Mouse (Mus musculus): ENCODE data around the gene Prss43. TPM values are rescaled to one million over a fixed set of nuclear protein-coding genes. Genes with fewer than 3 reads are reported as not detected.
A peak's percentile ranks its signal among the peaks of the same experiment; 100 is the strongest.

Gene Prss43
- not detected in 2 replicates for total RNA-seq (2014; rRNA removed)
- 0.10 TPM in 1 of 2 replicates, not detected in the other for polyA plus RNA-seq (2015; fragmentation: Nextera tagmentation; extraction: Ambion mirVana)

DNA sequence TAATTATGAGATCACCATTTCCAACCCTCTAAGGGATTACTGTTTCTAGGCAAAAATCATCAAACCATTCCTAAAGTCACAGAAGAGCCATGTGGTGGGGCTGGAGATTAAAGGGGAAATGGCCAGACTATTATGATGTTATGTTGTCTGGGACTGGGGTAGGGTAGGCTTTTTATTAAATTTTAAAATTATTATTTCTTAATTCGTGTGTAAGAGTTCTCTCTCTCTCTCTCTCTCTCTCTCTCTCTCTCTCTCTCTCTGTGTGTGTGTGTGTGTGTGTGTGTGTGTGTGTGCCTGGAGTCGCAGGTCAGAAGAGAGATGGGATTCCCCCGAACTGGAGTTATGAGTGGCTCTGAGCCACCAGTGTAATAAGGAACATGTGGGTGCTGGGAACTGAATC, at the start of gene Prss43:
Prss43 (plus strand) TSS at position 301 of the 400 bp plus-strand sequence.
- 91% methylated on average over 3 of the region's 3 CpGs for WGBS
- no peak within 1 kb of the TSS for H3K4me3 ChIP-seq (ENCODE audit: low read depth, low read length)
- no peaks in the 10 kb centered on the region for H3K36me3 ChIP-seq (ENCODE audit: insufficient read depth)
- no peak within 1 kb of the TSS for H3K4me2 ChIP-seq (ENCODE audit: low read depth)
- H3K27me3 ChIP-seq (ENCODE audit: insufficient read depth, low read length), result no peaks in the 10 kb centered on the region
- no peaks in the 10 kb centered on the region for H3K4me1 ChIP-seq (ENCODE audit: insufficient read depth)
- TF ChIP-seq CTCF (IDR thresholded peaks at IDR 0.05; ENCODE audit: low read depth), result no peak
- no peak within 1 kb of the TSS for H3K9ac ChIP-seq
- H3K9me3 ChIP-seq (ENCODE audit: low read length), result no peaks in the 10 kb centered on the region
- no peak within 1 kb of the TSS for H3K27ac ChIP-seq (ENCODE audit: low read depth, low read length)
- DNase-seq (no peak), ATAC-seq (no peak)

DNA sequence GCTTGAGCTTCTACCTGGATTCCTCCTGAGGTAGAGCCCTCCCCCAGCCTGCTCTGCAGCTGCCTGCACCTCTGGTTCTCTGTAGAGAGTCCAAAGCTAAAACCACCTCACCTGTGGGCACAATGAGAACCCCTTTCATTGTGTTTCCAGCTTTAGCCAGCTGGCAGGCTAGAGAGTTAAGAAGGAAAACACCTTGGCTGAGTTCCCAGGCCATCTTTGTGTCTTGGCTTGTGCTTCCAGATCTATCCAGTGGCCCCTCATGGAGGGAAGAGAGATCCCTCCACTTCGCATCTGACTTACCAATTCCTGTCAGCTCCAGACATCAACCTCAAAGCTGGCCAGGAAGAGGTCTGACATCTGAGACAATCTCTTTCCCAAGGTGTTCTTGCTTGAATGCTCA, 48.4 kb upstream of the Prss43 start:
- H3K9me3 ChIP-seq (ENCODE audit: low read length), result no peaks in the 10 kb centered on the region
- no peak for TF ChIP-seq CTCF (IDR thresholded peaks at IDR 0.05; ENCODE audit: low read depth)
- no peaks in the 10 kb centered on the region for H3K36me3 ChIP-seq (ENCODE audit: insufficient read depth)
- DNase-seq, result no peak
- no peak overlapping the region for H3K27ac ChIP-seq (ENCODE audit: low read depth, low read length)
- no peak for ATAC-seq
- H3K4me3 ChIP-seq (ENCODE audit: low read depth, low read length), result no peak overlapping the region
- H3K4me1 ChIP-seq (ENCODE audit: insufficient read depth), result no peaks in the 10 kb centered on the region
- no peaks in the 10 kb centered on the region; the same call in 1 of the 2 replicates for H3K27me3 ChIP-seq (ENCODE audit: insufficient read depth, low read length)
- WGBS, result 63% methylated on average over 1 of the region's 1 CpGs
- no peak overlapping the region for H3K4me2 ChIP-seq (ENCODE audit: low read depth)
- H3K9ac ChIP-seq, result no peak overlapping the region

DNA sequence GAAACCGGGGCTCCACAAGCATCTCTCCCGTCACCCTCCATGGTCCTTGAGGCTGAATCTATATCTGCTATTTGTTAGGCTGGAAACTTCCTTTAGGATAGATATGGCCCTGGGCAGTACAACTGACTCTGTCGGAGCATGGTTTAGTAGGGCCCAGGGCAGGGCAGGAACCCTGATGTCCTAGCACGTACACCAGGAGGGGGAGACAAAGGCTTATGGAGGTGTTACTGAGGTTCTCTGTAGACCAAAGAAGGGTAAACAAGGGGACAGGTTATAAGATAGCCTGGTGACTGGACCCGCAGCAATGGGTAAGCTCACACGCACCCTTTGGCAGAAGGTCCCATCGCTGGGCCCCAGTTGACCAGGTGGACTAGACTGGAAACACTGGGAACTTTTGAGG, 47.9 kb upstream of the Prss43 start:
- TF ChIP-seq CTCF (IDR thresholded peaks at IDR 0.05; ENCODE audit: low read depth), result no peak
- Histone ChIP-seq H3K27ac (ENCODE audit: low read depth, low read length) (no peak overlapping the region), H3K9ac (no peak overlapping the region), H3K27me3 (ENCODE audit: insufficient read depth, low read length) (no peaks in the 10 kb centered on the region; the same call in 1 of the 2 replicates), H3K4me2 (ENCODE audit: low read depth) (no peak overlapping the region), H3K9me3 (ENCODE audit: low read length) (no peaks in the 10 kb centered on the region), H3K4me1 (ENCODE audit: insufficient read depth) (no peaks in the 10 kb centered on the region), H3K36me3 (ENCODE audit: insufficient read depth) (no peaks in the 10 kb centered on the region), H3K4me3 (ENCODE audit: low read depth, low read length) (no peak overlapping the region)
- ATAC-seq (no peak), DNase-seq (no peak)
- WGBS, result 84% methylated on average over 7 of the region's 7 CpGs

DNA sequence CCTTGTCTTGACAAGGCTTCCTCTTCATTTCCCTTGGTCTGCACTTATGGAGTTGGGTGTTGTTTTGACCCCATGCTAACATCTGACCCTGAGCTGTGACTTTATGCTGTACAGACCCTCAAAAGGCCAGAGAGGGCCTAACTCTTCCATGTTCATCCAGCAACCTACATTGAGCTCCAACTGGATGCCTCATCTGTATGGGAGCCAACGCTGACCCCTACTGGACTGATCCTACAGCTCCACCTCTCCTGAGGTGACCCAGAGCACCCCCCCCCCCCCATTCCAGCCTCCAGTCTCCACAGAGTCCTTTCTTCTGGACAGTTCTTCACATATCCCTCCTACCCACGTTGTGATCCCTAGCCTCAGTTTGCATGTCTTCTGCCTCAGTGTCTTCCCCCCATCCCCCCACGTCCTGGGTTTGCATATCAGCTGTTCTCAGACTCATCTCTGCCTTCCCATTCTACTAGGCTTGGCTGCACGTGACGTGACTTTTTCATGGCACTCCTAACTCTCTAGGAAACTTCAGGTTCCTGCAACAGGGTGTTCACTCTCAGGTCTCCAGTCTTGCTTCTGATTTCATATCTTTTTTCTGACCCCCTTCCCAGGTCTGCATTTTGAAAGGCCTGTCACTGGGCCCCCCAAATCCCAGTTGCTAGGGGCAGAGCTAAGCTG, 47.1 kb upstream of the Prss43 start:
- DNase-seq (no peak), ATAC-seq (no peak)
- Histone ChIP-seq H3K27me3 (ENCODE audit: insufficient read depth, low read length) (no peaks in the 10 kb centered on the region; the same call in 1 of the 2 replicates), H3K36me3 (ENCODE audit: insufficient read depth) (no peaks in the 10 kb centered on the region), H3K4me2 (ENCODE audit: low read depth) (no peak overlapping the region), H3K9ac (no peak overlapping the region), H3K4me1 (ENCODE audit: insufficient read depth) (no peaks in the 10 kb centered on the region), H3K4me3 (ENCODE audit: low read depth, low read length) (no peak overlapping the region), H3K9me3 (ENCODE audit: low read length) (no peaks in the 10 kb centered on the region), H3K27ac (ENCODE audit: low read depth, low read length) (no peak overlapping the region)
- WGBS, result 58% methylated on average over 5 of the region's 5 CpGs
- peak; percentile 31; the same call in 1 of the 2 replicates for TF ChIP-seq CTCF (IDR thresholded peaks at IDR 0.05; ENCODE audit: low read depth)

DNA sequence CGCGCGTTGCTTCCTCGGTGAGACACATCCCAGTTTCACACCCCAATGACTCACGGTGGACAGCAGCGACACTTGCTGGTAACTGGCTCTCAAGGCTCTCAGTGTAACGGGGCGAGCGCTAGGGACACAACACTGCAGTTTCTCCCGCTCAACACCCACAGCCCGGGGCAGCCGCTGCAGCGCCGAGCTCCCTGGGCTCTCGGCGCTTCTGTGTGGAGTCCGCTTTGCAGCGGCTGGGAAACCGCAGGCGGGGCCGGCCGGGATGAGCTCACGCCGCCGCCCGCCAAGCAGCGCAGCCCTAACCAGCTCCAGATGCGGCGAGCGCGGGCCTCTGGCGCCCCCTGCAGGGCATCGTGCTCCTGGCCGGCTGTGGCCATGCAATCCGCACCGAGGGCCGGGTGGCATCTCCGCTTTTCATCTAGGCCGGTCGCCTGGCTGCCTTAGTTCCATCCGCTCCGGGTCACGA, 45.2 kb upstream of the Prss43 start:
- peak; percentile 97 for ATAC-seq
- 2% methylated on average over 43 of the region's 43 CpGs for WGBS
- no peaks in the 10 kb centered on the region for H3K36me3 ChIP-seq (ENCODE audit: insufficient read depth)
- H3K4me2 ChIP-seq (ENCODE audit: low read depth), result peak overlapping the region; percentile 86
- peak; percentile 93 for TF ChIP-seq CTCF (IDR thresholded peaks at IDR 0.05; ENCODE audit: low read depth)
- peak overlapping the region; percentile 68 for H3K27ac ChIP-seq (ENCODE audit: low read depth, low read length)
- no peaks in the 10 kb centered on the region for H3K4me1 ChIP-seq (ENCODE audit: insufficient read depth)
- no peaks in the 10 kb centered on the region for H3K9me3 ChIP-seq (ENCODE audit: low read length)
- peak; percentile 95 for DNase-seq
- H3K27me3 ChIP-seq (ENCODE audit: insufficient read depth, low read length), result no peaks in the 10 kb centered on the region; the same call in 1 of the 2 replicates
- peak overlapping the region; percentile 48 for H3K4me3 ChIP-seq (ENCODE audit: low read depth, low read length)
- H3K9ac ChIP-seq, result peak overlapping the region; percentile 71

DNA sequence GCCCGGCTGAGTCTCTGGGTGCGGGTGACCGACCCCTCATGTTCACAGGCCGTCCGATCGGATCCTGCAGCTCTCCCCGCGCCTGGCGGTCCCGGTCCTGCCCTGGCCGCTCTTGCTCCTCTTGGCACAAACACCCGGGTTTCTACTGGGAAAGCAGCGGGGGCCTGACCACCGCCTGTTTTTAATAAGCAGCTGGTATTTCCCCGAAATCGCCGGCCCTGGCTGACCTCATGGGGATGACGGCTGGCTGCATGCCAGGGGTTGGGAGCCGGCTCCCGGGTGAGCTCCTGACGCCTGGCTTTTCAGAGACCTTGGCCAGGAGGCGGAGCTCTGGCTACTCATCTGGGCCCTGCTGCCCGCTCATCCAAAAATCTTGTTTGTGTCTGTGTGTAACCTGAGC, 44.8 kb upstream of the Prss43 start:
- Histone ChIP-seq H3K4me2 (ENCODE audit: low read depth) (peak overlapping the region; percentile 86), H3K36me3 (ENCODE audit: insufficient read depth) (no peaks in the 10 kb centered on the region), H3K4me3 (ENCODE audit: low read depth, low read length) (peak overlapping the region; percentile 48), H3K27me3 (ENCODE audit: insufficient read depth, low read length) (no peaks in the 10 kb centered on the region; the same call in 1 of the 2 replicates), H3K9me3 (ENCODE audit: low read length) (no peaks in the 10 kb centered on the region), H3K27ac (ENCODE audit: low read depth, low read length) (peak overlapping the region; percentile 68), H3K4me1 (ENCODE audit: insufficient read depth) (no peaks in the 10 kb centered on the region), H3K9ac (peak overlapping the region; percentile 71)
- no peak for TF ChIP-seq CTCF (IDR thresholded peaks at IDR 0.05; ENCODE audit: low read depth)
- WGBS, result 2% methylated on average over 23 of the region's 23 CpGs
- DNase-seq, result no peak
- ATAC-seq, result peak; percentile 42

DNA sequence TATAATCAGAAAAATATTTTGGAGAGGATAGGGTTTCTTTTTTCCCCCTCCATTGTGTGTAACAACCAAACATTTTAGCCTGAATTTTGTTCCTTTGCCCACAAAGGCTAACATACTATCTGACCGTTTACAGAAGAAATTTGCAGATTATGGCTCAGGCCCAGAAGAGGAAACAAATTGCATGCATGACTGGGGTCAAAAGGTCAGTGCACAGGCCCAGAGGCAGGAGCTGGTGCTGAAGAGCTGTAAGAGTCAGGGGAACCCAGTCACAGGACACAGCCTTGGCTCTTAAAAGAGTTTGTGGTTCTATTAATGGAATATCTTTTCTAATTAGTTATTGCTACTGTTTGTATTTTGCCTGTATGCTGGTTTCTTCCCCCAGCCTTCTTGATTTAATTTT, 42.9 kb upstream of the Prss43 start:
- WGBS, result 62% methylated on average over 1 of the region's 1 CpGs
- H3K27me3 ChIP-seq (ENCODE audit: insufficient read depth, low read length), result no peaks in the 10 kb centered on the region; the same call in 1 of the 2 replicates
- no peak overlapping the region for H3K4me2 ChIP-seq (ENCODE audit: low read depth)
- no peak overlapping the region for H3K27ac ChIP-seq (ENCODE audit: low read depth, low read length)
- TF ChIP-seq CTCF (IDR thresholded peaks at IDR 0.05; ENCODE audit: low read depth), result no peak
- ATAC-seq, result no peak
- H3K36me3 ChIP-seq (ENCODE audit: insufficient read depth), result no peaks in the 10 kb centered on the region
- H3K9me3 ChIP-seq (ENCODE audit: low read length), result no peaks in the 10 kb centered on the region
- H3K4me3 ChIP-seq (ENCODE audit: low read depth, low read length), result no peak overlapping the region
- H3K9ac ChIP-seq, result no peak overlapping the region
- no peaks in the 10 kb centered on the region for H3K4me1 ChIP-seq (ENCODE audit: insufficient read depth)
- no peak for DNase-seq
